18 mouse cellular contexts compared by ENCODE assay signal in the genomic region with DNA sequence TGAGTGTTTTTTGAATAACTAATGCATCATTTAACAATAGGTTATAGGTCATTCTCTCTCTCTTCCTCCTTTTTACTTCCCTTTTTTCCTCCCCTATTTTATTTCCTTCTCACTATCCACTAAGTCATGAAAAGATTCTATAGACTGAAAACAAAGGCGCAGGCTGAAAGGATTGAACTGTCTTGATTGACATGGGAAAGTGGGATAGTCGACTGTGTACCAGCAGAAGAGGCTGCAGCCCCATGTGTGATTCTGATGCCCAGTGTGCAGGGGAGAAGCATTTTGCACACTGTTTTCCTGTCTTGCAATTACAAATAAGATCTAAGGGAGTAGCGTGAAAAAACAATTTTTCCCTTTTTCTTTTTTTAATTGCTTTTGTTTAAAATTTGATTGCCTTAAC.
"Had no signal": no experiment of that assay in that cellular context is flagged by ENCODE, and none has a peak within 500 bp of the region (broad histone marks: within the 10 kb centered on the region; RNA-seq: fewer than 3 reads in every experiment).

No protein-coding gene starts in this region.

- H3K4me2 ChIP-seq: limb, embryonic 13.5 days; liver, embryonic 12.5 days; liver, embryonic 15.5 days; lung, embryonic 15.5 days had no signal

- H3K9ac ChIP-seq: limb, embryonic 13.5 days; liver, embryonic 12.5 days; liver, embryonic 15.5 days; lung, embryonic 15.5 days had no signal

- H3K27ac ChIP-seq: kidney, postnatal 0 days; layer of hippocampus, adult 2 months; limb, embryonic 10.5 days; limb, embryonic 13.5 days; liver, embryonic 12.5 days; liver, embryonic 15.5 days; lung, embryonic 15.5 days; midbrain, embryonic 10.5 days had no signal

- H3K4me1 ChIP-seq: limb, embryonic 10.5 days; limb, embryonic 13.5 days; liver, embryonic 12.5 days; liver, embryonic 15.5 days; lung, embryonic 15.5 days; megakaryocyte, embryonic 14.5 days; midbrain, embryonic 10.5 days had no signal

- ATAC-seq: liver, embryonic 12.5 days; midbrain, embryonic 16.5 days had no signal

- DNase-seq: kidney, postnatal 25 days; layer of hippocampus, adult 9-11 months; liver; lung, adult 18-20 months; lung, postnatal 10 days; lung, postnatal 36 days; thymus, adult 18-20 months; thymus, postnatal 36 days had no signal

- H3K27me3 ChIP-seq: limb, embryonic 13.5 days; liver, embryonic 12.5 days; liver, embryonic 15.5 days; lung, embryonic 15.5 days; megakaryocyte, embryonic 14.5 days had no signal

- H3K9me3 ChIP-seq: limb, embryonic 10.5 days; limb, embryonic 13.5 days; liver, embryonic 12.5 days; liver, embryonic 15.5 days; lung, embryonic 15.5 days; megakaryocyte, embryonic 14.5 days; midbrain, embryonic 10.5 days had no signal

- H3K4me3 ChIP-seq: layer of hippocampus, adult 2 months; limb, embryonic 10.5 days; limb, embryonic 13.5 days; liver, embryonic 12.5 days; liver, embryonic 15.5 days; lung, embryonic 15.5 days; megakaryocyte, embryonic 14.5 days; midbrain, embryonic 10.5 days had no signal

- H3K36me3 ChIP-seq: limb, embryonic 10.5 days; limb, embryonic 13.5 days; liver, embryonic 12.5 days; liver, embryonic 15.5 days; lung, embryonic 15.5 days; midbrain, embryonic 10.5 days had no signal
